Mouse (Mus musculus) activated CD4-positive, CD25-positive, alpha-beta regulatory T cell, adult 4 months (primary cell): ENCODE results near the gene Pcdh17. TPM values are rescaled to one million over a fixed set of nuclear protein-coding genes. Genes with fewer than 3 reads are reported as not detected.

Experiments
- ATAC-seq: one replicate; pipeline ENCODE4 v1.8.0; 2017
- polyA plus RNA-seq, 2 experiments: library from polyadenylated mRNA; unstranded; fragments of 100-300 nt; shearing (Covaris generic); gene quantifications; one replicate each; pipeline ENCODE4 v1.2.1; 2017

The Pcdh17 gene
- polyA plus RNA-seq = under 1 TPM; 0.04 to 0.36 TPM

DNA sequence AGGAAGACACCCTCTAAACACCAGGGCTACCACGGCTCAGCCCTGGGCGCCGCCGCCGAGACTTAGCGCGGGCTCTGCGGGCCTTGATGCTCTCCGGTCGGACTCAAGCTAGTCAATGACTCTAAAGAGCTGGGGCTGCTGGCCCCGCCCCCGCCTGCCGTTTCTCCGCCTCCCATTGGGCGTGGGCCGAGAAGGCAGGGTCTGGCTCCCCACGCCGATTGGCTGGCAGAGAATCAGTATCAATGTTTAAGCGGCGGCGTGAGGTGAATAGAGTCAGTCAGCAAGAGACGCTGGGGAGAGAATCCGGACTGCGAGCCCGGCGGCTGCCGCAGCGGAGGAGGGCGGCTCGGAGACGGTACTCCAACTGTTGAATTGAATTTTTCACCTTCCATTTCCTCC lies at the start of gene Pcdh17:
Pcdh17 (plus strand) TSS at position 276 of the 399 bp plus-strand sequence.
- ATAC-seq = peak; percentile 82

- no peak for ATAC-seq
Measured at GRCm38 (mm10) chr14:84397137-84397536, 46.2 kb upstream of the Pcdh17 start.

GRCm38 (mm10) chr14:84424736-84425135 lies 18.6 kb upstream of the Pcdh17 start:
- no peak for ATAC-seq

- ATAC-seq = no peak
Measured at GRCm38 (mm10) chr14:84426616-84427015, 16.7 kb upstream of the Pcdh17 start.

DNA sequence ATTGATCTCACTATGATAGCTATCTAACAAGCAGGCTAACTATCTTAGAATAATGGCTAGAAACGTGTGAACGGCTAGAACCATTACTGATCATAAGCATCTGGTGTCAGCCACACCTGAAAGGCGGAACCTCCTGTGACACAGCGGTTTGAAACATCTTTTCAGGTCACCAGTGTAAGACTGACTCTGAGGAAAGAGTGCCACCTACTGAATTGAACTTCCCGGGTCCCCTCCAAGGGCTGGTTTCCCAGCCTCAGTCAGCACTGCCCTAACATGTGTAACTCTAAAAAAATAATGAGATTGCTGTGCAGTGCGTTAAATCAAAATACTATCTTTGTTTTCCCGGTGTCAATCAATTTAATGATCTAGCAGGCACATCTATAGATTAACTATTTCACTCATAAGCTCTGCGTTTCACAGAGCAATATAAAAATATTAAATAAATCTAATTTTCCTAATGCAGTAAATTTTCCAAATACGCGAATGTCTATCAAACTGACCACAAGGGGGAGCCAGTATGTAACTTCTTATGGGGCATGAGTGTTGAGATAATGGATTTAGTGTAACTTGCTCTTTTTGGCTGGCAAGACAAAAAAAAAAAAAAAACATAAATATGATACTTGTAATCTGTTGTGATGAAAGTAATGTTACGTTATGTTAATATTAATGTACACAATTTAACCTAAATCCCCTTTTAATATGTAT lies 5.1 kb upstream of the Pcdh17 start:
- ATAC-seq = no peak

- no peak for ATAC-seq
Measured at GRCm38 (mm10) chr14:84440903-84441302, 2.5 kb upstream of the Pcdh17 start.

GRCm38 (mm10) chr14:84442528-84443287 lies 655 bp upstream of the Pcdh17 start:
- ATAC-seq = peak; percentile 30

GRCm38 (mm10) chr14:84443761-84444160 lies 398 bp downstream of the Pcdh17 start:
- ATAC-seq = no peak

GRCm38 (mm10) chr14:84444276-84444662 lies 906 bp downstream of the Pcdh17 start:
- no peak for ATAC-seq

DNA sequence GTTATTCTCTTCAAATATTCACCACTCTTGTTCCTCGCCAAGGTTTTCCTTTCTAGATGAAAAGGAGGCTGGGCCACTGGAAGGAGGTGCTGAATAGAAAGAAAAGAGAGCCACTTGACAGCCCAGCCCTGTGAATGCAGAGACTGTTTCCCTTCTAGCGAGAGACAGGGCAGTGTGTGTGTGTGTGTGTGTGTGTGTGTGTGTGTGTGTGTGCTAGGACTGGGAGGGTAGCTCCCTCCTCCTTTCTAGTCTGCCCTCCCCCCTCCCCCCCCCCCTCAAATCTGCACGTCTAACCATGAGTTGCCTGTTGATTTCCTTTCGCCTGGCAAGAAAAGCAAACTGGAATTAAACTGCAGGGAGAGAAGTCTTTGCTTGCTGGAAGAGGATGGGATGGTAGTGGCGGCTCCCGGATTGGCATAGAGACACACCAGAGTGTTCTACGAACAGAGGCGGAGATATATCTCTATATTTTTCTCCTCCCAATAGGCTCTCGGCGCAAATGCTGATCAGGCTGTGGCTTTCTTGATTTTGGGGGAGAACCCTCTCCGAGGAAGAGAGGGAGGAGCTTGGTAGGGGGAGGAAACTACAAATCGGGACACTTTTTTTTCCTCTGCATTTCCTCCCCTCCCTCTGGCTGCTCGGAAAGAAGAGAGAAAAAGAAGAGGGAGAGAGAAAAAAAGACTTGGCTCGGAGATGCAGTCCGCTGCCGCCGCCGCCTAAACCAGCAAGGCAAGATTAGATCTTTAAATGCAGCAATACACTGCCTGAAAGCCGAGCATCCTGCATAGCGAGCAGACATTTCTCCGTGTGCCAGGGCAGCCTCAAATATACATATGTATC lies 1.5 kb downstream of the Pcdh17 start:
- no peak for ATAC-seq

- no peak for ATAC-seq
Measured at GRCm38 (mm10) chr14:84445503-84446410, 2.4 kb downstream of the Pcdh17 start.

DNA sequence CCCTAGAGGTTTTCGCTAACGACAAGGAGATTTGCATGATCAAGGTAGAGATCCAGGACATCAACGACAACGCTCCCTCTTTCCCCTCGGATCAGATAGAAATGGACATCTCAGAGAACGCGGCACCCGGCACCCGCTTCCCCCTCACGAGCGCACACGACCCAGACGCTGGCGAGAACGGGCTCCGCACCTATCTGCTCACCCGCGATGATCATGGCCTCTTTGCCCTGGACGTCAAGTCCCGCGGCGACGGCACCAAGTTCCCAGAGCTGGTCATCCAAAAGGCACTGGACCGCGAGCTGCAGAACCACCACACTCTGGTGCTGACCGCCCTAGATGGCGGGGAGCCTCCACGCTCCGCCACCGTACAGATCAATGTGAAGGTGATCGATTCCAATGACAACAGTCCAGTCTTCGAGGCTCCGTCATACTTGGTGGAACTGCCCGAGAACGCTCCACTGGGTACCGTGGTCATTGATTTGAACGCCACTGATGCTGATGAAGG lies 3.1 kb downstream of the Pcdh17 start:
- ATAC-seq = no peak

DNA sequence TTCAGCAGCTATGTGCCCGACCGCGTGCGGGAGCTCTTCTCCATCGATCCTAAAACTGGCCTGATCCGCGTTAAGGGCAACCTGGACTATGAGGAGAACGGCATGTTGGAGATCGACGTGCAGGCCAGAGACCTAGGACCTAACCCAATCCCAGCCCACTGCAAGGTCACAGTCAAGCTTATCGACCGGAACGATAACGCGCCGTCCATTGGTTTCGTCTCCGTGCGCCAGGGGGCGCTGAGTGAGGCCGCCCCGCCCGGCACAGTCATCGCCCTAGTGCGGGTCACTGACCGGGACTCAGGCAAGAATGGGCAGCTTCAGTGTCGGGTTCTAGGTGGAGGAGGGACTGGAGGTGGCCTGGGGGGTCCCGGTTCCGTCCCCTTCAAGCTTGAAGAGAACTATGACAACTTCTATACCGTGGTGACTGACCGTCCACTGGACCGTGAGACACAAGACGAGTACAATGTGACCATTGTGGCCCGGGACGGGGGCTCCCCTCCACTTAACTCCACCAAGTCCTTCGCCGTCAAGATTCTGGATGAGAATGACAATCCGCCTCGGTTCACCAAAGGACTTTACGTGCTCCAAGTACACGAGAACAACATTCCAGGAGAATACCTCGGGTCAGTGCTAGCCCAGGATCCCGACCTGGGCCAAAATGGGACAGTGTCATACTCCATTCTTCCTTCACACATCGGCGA lies 3.7 kb downstream of the Pcdh17 start:
- no peak for ATAC-seq

GRCm38 (mm10) chr14:84447661-84448380 lies 4.5 kb downstream of the Pcdh17 start:
- ATAC-seq = no peak

GRCm38 (mm10) chr14:84448381-84448771 lies 5.0 kb downstream of the Pcdh17 start:
- ATAC-seq = no peak

GRCm38 (mm10) chr14:84454074-84454845 lies 10.9 kb downstream of the Pcdh17 start:
- no peak for ATAC-seq

DNA sequence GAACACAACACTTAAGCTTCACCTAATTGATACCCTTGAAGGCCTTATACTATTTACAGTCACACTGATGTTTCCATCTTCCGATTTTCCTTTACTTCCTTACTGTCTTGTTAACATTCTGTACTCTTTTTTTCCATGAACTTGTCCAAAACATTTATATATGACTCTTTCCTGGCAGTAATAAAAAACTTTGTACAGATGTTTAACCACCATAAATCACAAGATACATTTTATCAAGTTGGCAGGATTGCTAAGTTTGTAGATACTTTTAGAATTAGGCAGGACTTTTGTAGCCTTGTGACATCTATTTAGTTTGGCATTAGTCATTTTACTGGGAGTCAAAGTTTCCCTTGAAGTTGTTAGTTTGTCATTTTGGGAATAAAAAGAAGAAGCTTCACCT lies 32.1 kb downstream of the Pcdh17 start:
- no peak for ATAC-seq

- ATAC-seq = no peak
Measured at GRCm38 (mm10) chr14:84476336-84476735, 33.0 kb downstream of the Pcdh17 start.

DNA sequence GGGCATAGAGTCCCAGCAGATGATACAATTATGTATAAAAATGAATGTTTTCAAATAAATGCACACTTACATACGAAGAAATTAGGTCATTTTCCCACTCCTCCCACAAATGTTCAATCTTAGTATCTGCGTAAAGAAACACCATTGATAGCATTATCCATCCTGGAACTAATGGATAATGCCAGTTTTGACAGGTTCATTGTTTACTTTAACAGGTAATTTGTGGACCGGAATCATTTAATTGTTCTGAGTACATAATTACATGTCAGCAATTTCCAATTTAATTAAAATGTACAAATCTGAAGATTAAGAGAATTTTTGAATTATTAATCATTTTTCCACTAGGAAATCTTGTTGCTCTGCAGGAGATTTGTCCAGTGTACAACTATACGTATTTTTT lies 33.5 kb downstream of the Pcdh17 start:
- ATAC-seq = no peak

- ATAC-seq = no peak
Measured at GRCm38 (mm10) chr14:84477411-84477810, 34.0 kb downstream of the Pcdh17 start.
